Mouse (Mus musculus): ENCODE results near the gene Dgkg. TPM values are rescaled to one million over a fixed set of nuclear protein-coding genes. Genes with fewer than 3 reads are reported as not detected.

Gene Dgkg
- polyA plus RNA-seq, 1 experiment from 2014 or later = 5.5 TPM

DNA sequence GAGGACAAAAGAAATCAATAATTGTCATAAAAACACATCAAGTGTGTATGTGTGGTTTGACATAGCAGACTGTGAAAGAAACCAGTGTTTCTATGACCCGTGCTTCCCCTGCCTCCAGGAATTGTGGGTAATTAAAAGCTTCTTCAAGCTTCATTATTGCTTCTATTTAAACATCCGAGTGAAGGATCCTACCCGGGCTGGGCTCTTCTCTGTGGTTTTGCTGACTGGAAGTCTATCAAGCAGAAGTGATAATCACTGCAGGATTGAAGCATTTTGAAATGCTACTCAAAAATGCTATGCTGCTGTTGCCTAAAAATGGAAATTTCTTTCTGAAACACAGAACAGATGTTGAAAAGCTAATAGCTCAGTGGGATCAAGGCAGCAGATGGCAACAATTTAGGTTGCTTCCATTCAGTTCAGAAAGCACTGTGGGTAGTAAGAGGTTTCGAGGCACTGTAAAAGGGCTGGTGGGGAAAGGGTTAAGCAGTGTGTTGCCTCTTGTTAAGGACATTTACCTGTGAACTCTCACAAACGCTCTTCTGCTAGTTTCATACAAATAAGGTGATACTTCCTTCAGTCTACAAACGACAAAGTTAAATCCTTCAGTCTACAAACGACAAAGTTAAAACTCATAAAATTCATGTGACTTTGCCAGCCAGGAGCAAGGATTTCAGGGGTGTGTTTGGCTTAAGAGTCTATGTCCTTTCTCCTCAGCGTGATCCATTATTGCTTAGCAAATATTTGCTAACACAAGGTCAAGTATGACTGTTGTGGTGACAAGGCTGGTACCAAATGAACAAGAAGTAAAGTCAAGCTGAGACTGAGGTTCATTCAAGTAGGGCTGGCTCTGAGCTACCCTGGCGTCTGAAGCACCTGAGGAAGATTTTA, 43.6 kb downstream of the Dgkg start:
- Histone ChIP-seq H3K27me3 (replicated peaks; ENCODE audit: control insufficient read depth, insufficient read depth, low read length) (no peaks in the 10 kb centered on the region), H3K36me3 (ENCODE audit: control insufficient read depth, insufficient read depth, low read length) (no peaks in the 10 kb centered on the region), H3K9me3 (ENCODE audit: control insufficient read depth, low read length) (no peaks in the 10 kb centered on the region), H3K27ac (ENCODE audit: low read length) (peak overlapping the region; percentile 67), H3K4me2 (ENCODE audit: low read depth, low read length) (0 out of 2 replicates have a peak overlapping the region, but pooled peaks have one; percentile 10), H3K4me3 (ENCODE audit: low read length) (no peak overlapping the region), H3K4me1 (ENCODE audit: control insufficient read depth, insufficient read depth, low read length) (0 out of 2 replicates have a peak, but pooled peaks cover 4% of the 10 kb centered on the region), H3K9ac (ENCODE audit: low read depth, low read length) (no peak overlapping the region)
- WGBS = 47% methylated on average over 9 of the region's 9 CpGs
- ATAC-seq = peak; percentile 91

DNA sequence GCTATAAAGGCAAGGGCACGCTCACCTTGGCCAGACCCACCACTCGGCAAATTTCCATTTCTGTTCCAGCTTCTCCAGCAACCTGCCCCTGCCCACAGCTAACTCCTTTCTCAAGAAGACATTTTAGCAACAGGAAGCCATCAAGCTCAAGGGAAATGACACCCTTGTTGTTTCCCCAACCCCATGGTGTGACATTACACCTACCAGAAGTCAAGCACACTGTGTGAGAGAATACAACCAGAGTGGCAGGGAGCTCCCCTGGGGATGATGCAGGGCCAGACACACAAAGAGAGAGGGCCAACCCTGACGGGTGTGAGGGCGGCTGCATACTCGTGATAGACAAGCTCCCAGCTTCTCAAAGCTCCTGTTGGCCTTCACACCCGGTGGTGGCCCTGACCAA, 49.0 kb downstream of the Dgkg start:
- H3K27me3 ChIP-seq (replicated peaks; ENCODE audit: control insufficient read depth, insufficient read depth, low read length) = no peaks in the 10 kb centered on the region
- no peak overlapping the region for H3K9ac ChIP-seq (ENCODE audit: low read depth, low read length)
- H3K4me2 ChIP-seq (ENCODE audit: low read depth, low read length) = no peak overlapping the region
- H3K36me3 ChIP-seq (ENCODE audit: control insufficient read depth, insufficient read depth, low read length) = no peaks in the 10 kb centered on the region
- ATAC-seq = no peak
- no peak overlapping the region for H3K27ac ChIP-seq (ENCODE audit: low read length)
- 54% methylated on average over 6 of the region's 6 CpGs for WGBS
- no peaks in the 10 kb centered on the region for H3K4me1 ChIP-seq (ENCODE audit: control insufficient read depth, insufficient read depth, low read length)
- H3K9me3 ChIP-seq (ENCODE audit: control insufficient read depth, low read length) = no peaks in the 10 kb centered on the region
- H3K4me3 ChIP-seq (ENCODE audit: low read length) = no peak overlapping the region

DNA sequence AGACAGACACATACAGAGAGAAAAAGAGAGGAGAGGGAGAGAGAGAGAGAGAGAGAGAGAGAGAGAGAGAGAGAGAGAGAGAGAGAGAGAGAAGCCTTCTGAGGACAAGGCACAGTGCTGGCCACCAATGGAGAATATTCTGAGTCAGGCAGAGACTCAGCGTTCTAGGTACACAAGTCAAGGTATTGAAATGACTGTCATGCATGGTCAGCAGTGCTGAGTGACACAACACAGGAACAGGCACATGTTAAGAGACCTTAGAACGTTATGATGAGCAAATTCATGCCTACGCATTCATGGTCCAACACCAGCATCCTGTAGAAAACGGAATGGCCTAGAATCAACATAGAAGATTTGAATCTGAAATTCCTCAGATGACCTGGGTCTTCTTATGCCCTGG, 50.0 kb downstream of the Dgkg start:
- no peak overlapping the region for H3K9ac ChIP-seq (ENCODE audit: low read depth, low read length)
- no peak overlapping the region for H3K4me3 ChIP-seq (ENCODE audit: low read length)
- H3K4me1 ChIP-seq (ENCODE audit: control insufficient read depth, insufficient read depth, low read length) = no peaks in the 10 kb centered on the region
- no peaks in the 10 kb centered on the region for H3K9me3 ChIP-seq (ENCODE audit: control insufficient read depth, low read length)
- no peaks in the 10 kb centered on the region for H3K27me3 ChIP-seq (replicated peaks; ENCODE audit: control insufficient read depth, insufficient read depth, low read length)
- 93% methylated on average over 4 of the region's 4 CpGs for WGBS
- no peaks in the 10 kb centered on the region for H3K36me3 ChIP-seq (ENCODE audit: control insufficient read depth, insufficient read depth, low read length)
- ATAC-seq = no peak
- no peak overlapping the region for H3K27ac ChIP-seq (ENCODE audit: low read length)
- H3K4me2 ChIP-seq (ENCODE audit: low read depth, low read length) = no peak overlapping the region

DNA sequence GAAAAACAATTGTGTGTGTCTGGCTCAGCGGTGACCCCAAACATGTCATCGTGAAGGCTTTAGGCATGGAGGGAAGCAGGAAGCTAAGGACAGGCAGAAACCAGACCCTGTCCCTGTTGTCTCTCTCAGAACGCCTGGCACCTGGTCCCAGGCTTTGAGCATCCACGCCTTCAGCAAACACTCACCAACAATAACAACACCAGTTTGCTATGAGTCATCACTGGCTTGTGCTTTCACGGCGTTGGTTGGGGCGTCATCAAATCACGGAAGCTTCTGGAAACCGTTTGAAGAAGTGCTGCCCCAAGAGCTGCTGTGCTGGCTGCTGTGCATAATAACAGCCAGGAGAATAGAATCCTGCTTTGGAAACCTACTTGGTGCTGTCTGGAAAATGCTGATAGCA, 54.6 kb downstream of the Dgkg start:
- WGBS = 65% methylated on average over 9 of the region's 9 CpGs
- no peaks in the 10 kb centered on the region for H3K27me3 ChIP-seq (replicated peaks; ENCODE audit: control insufficient read depth, insufficient read depth, low read length)
- H3K36me3 ChIP-seq (ENCODE audit: control insufficient read depth, insufficient read depth, low read length) = no peaks in the 10 kb centered on the region
- peak; percentile 59; the same call in 1 of the 2 replicates for ATAC-seq
- no peak overlapping the region for H3K4me3 ChIP-seq (ENCODE audit: low read length)
- no peak overlapping the region for H3K4me2 ChIP-seq (ENCODE audit: low read depth, low read length)
- H3K9ac ChIP-seq (ENCODE audit: low read depth, low read length) = no peak overlapping the region
- no peak overlapping the region for H3K27ac ChIP-seq (ENCODE audit: low read length)
- H3K9me3 ChIP-seq (ENCODE audit: control insufficient read depth, low read length) = no peaks in the 10 kb centered on the region
- no peaks in the 10 kb centered on the region for H3K4me1 ChIP-seq (ENCODE audit: control insufficient read depth, insufficient read depth, low read length)

DNA sequence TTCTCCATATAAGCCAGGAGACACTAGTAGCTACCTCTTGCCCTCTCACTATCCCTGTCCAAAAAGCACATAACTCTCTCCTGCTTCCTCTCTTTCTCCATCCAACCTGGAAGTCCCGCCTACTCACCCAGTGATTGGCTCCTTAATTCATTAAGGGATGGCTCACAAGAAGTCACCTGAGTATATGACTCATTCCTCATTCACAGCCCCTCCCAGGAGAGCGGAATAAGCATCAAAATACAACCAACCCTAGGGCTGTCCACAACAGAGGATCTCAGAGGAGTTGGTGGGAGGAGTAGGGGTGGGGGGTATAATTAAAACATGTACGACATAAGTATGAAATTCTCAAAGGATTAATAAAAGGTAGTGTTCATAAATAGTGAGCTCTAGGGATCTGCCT, 55.3 kb downstream of the Dgkg start:
- no peaks in the 10 kb centered on the region for H3K9me3 ChIP-seq (ENCODE audit: control insufficient read depth, low read length)
- no peak overlapping the region for H3K4me3 ChIP-seq (ENCODE audit: low read length)
- no peak overlapping the region for H3K4me2 ChIP-seq (ENCODE audit: low read depth, low read length)
- no peaks in the 10 kb centered on the region for H3K4me1 ChIP-seq (ENCODE audit: control insufficient read depth, insufficient read depth, low read length)
- WGBS = 79% methylated on average over 3 of the region's 3 CpGs
- H3K36me3 ChIP-seq (ENCODE audit: control insufficient read depth, insufficient read depth, low read length) = no peaks in the 10 kb centered on the region
- H3K9ac ChIP-seq (ENCODE audit: low read depth, low read length) = no peak overlapping the region
- no peaks in the 10 kb centered on the region for H3K27me3 ChIP-seq (replicated peaks; ENCODE audit: control insufficient read depth, insufficient read depth, low read length)
- H3K27ac ChIP-seq (ENCODE audit: low read length) = no peak overlapping the region
- ATAC-seq = no peak

DNA sequence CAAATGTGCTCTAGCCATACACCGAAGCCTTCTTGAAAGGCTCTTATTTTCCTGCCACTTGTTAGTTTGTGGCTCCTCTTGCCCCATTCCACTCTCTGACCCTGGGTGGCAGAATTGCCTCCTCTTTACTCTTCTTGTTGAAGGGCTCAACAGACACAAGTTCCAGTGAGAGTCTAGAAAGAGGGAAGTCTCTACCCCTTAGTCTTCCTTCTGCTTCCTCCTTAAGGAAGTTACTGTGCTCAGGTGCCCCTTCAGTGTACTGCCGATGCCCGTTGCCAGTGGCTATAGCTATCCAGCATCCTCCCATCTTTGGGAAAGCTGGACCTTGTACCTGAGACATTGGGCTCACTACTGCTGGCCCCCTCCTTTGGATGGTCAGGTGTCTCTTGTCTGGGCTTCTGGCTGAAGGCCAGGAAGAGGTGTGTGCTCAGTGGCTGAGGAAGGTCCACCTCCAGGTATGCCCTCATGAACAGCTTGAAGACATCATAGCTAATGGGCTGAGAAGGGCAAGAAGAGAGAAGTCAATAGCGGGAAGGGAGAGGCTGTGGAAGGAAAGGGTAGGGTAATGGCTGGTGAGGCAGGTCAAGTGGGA, 56.8 kb downstream of the Dgkg start:
- Histone ChIP-seq H3K36me3 (ENCODE audit: control insufficient read depth, insufficient read depth, low read length) (no peaks in the 10 kb centered on the region), H3K4me3 (ENCODE audit: low read length) (no peak overlapping the region), H3K27me3 (replicated peaks; ENCODE audit: control insufficient read depth, insufficient read depth, low read length) (no peaks in the 10 kb centered on the region), H3K9me3 (ENCODE audit: control insufficient read depth, low read length) (no peaks in the 10 kb centered on the region), H3K4me1 (ENCODE audit: control insufficient read depth, insufficient read depth, low read length) (no peaks in the 10 kb centered on the region), H3K9ac (ENCODE audit: low read depth, low read length) (no peak overlapping the region), H3K4me2 (ENCODE audit: low read depth, low read length) (no peak overlapping the region), H3K27ac (ENCODE audit: low read length) (no peak overlapping the region)
- ATAC-seq = no peak
- WGBS = 87% methylated on average over 4 of the region's 4 CpGs

DNA sequence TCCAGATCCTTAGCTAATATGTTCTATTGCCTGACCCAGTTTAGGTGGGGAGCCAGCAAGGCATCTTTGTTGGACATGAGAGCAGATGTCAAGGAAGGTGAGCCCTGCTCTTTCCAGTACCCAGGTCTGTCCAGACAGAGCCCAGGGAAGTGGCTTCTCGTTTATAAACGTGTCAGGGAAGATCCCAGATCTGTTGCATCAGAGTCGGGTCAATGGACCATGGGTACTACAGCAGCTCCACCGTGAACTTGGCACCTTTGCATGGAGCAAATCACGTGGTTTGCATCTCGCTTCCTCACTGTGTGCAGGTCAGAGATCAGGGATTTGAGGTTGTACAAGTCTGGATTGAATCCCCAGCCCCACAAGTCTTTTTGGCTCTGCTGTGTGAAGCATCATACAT, 58.3 kb downstream of the Dgkg start:
- Histone ChIP-seq H3K27ac (ENCODE audit: low read length) (no peak overlapping the region), H3K36me3 (ENCODE audit: control insufficient read depth, insufficient read depth, low read length) (no peaks in the 10 kb centered on the region), H3K4me1 (ENCODE audit: control insufficient read depth, insufficient read depth, low read length) (no peaks in the 10 kb centered on the region), H3K9me3 (ENCODE audit: control insufficient read depth, low read length) (no peaks in the 10 kb centered on the region), H3K4me2 (ENCODE audit: low read depth, low read length) (no peak overlapping the region), H3K4me3 (ENCODE audit: low read length) (no peak overlapping the region), H3K9ac (ENCODE audit: low read depth, low read length) (no peak overlapping the region), H3K27me3 (replicated peaks; ENCODE audit: control insufficient read depth, insufficient read depth, low read length) (no peaks in the 10 kb centered on the region)
- 75% methylated on average over 6 of the region's 6 CpGs for WGBS
- no peak for ATAC-seq

DNA sequence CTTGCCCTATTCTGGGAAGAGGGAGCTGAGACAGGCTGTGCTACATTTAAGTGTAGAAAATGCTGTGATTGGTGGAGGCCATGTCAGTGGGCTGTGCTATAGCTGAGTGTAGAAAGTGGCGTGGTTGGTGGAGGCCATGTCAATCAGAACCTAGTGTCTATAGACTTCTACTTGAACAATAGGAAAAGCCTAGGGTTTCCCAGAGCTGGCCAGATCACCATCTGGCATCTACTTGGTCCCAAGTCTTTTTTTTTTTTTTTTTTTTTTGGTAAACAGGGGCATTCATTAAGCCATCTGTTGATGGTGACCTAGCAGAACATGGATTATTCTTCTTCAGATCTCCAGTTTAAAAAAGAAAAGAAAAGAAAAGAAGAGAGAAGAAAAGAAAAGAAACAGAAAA, 60.6 kb downstream of the Dgkg start:
- H3K4me1 ChIP-seq (ENCODE audit: control insufficient read depth, insufficient read depth, low read length) = no peaks in the 10 kb centered on the region
- H3K27ac ChIP-seq (ENCODE audit: low read length) = no peak overlapping the region
- H3K9me3 ChIP-seq (ENCODE audit: control insufficient read depth, low read length) = no peaks in the 10 kb centered on the region
- ATAC-seq = no peak
- no peak overlapping the region for H3K9ac ChIP-seq (ENCODE audit: low read depth, low read length)
- H3K4me3 ChIP-seq (ENCODE audit: low read length) = no peak overlapping the region
- 92% methylated on average over 1 of the region's 1 CpGs for WGBS
- no peaks in the 10 kb centered on the region for H3K36me3 ChIP-seq (ENCODE audit: control insufficient read depth, insufficient read depth, low read length)
- H3K27me3 ChIP-seq (replicated peaks; ENCODE audit: control insufficient read depth, insufficient read depth, low read length) = no peaks in the 10 kb centered on the region
- H3K4me2 ChIP-seq (ENCODE audit: low read depth, low read length) = no peak overlapping the region

DNA sequence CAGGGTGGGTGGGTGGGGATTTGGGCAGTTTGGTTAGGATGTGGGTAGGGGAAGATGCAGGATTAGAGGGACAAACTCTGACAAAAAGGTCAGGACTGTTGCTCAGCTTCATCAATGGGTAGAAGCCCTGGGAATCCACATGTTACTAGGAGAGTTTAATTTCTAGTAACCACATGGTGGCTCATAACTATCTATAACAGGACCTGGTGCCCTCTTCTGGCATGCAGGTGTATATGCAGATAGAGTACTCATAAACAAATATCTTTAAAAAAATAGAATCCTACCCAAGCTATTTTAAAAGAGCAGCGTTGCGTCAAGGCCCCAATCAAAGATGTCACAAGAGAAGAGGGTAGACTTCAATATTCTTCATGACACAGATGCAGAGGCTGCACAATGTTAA, 63.1 kb downstream of the Dgkg start:
- no peaks in the 10 kb centered on the region for H3K4me1 ChIP-seq (ENCODE audit: control insufficient read depth, insufficient read depth, low read length)
- H3K27ac ChIP-seq (ENCODE audit: low read length) = no peak overlapping the region
- H3K36me3 ChIP-seq (ENCODE audit: control insufficient read depth, insufficient read depth, low read length) = no peaks in the 10 kb centered on the region
- no peak for ATAC-seq
- H3K4me3 ChIP-seq (ENCODE audit: low read length) = no peak overlapping the region
- WGBS = 92% methylated on average over 2 of the region's 2 CpGs
- H3K4me2 ChIP-seq (ENCODE audit: low read depth, low read length) = no peak overlapping the region
- no peaks in the 10 kb centered on the region for H3K27me3 ChIP-seq (replicated peaks; ENCODE audit: control insufficient read depth, insufficient read depth, low read length)
- H3K9me3 ChIP-seq (ENCODE audit: control insufficient read depth, low read length) = no peaks in the 10 kb centered on the region
- no peak overlapping the region for H3K9ac ChIP-seq (ENCODE audit: low read depth, low read length)

Measured in intestine, embryonic 16.5 days (tissue).